Mouse (Mus musculus) olfactory bulb, adult 2 months (tissue): ENCODE data around the gene Fam78b.

Experiments used
- CTCF ChIP-seq: fragments of 200-500 bp; IDR thresholded peaks from 2 replicates; pipeline ENCODE4 v1.5.1; 2012; ENCODE audit warnings: low read depth, mild to moderate bottlenecking, low read length, moderate library complexity; ENCODE audit not compliant: insufficient read depth
- POLR2A ChIP-seq: fragments of 200-500 bp; IDR thresholded peaks from 2 replicates; pipeline ENCODE4 v1.6.1; 2012; ENCODE audit warnings: mild to moderate bottlenecking, low read depth, low read length, moderate library complexity; ENCODE audit not compliant: insufficient read depth

DNA sequence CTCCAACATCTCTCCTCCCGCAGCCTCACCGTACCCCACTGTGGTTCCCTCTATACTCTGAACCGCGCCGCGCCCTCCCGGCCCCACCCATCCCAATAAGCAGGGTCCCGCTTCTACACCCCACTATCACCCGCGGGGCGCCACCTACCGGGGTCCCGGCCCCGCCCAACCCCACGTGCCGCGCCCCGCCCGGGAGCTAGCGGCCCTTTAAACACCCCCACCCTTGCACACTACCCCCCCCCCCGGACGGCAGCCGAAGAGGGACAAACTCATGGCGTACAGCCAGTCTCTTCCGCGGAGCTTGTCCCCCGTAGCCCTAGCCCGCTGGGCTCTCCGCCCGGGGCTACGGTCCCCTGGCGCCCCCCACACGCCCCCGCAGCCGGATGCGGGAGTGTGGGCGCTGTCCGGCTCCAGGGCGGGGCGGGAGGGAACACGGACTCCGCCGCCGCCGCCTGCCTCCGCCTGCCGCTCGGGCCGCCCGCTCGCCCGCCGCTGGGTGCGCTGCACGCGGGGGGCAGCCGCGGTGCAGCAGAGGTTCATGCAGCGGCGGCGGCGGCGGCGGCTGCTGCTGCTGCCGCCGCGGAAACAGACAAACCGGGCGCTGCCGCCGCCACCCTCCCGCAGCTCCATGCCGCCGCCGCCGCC is 566 bp upstream of the Fam78b start:
- no peak for TF ChIP-seq CTCF
- TF ChIP-seq POLR2A: 0 out of 2 replicates have a peak, but pooled peaks have one; percentile 47
